In the genomic region with DNA sequence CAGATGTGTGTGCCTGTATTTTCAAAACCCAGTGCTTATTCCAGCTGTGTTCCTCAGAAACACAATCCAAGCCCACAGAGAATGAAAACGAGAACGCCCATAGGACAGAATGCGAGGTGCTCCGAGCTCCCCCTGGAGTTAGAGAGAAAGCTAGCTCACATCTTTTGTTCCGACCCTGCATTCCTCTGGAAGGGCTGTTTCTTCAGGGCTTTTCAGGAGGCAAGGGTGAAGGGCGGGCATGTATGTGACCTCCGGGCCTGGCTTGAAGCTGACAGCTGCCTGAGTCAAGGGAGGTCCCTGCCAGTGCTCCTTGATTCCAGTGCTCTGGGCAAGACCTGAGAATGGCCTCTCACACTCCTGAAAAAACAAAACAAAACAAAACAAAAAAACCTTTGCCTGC, we compare ENCODE assay signal across 10 mouse cellular contexts.
DNase-seq lines count a peak whose midpoint lies in the region; ATAC-seq and TF ChIP-seq lines count a peak whose summit lies in the region.
"Had no signal": no experiment of that assay in that cellular context is flagged by ENCODE, and none has a peak within 500 bp of the region (broad histone marks: within the 10 kb centered on the region; RNA-seq: fewer than 3 reads in every experiment).

No protein-coding gene starts in this region.

- H3K27ac ChIP-seq in forebrain, embryonic 15.5 days (replicated peaks) = peak overlapping the region; percentile 84
- no peak overlapping the region for H3K27ac ChIP-seq in forebrain, embryonic 12.5 days
- no peak overlapping the region for H3K27ac ChIP-seq in lung, postnatal 0 days (ENCODE audit: low read length)
- no peak overlapping the region; the same call in 1 of the 2 replicates for H3K27ac ChIP-seq in hindbrain, postnatal 0 days
- no peak overlapping the region for H3K27ac ChIP-seq in liver, postnatal 0 days (ENCODE audit: low read depth)
- H3K27ac ChIP-seq: kidney, embryonic 15.5 days; midbrain, embryonic 12.5 days had no signal

- H3K4me1 ChIP-seq in forebrain, embryonic 15.5 days = peaks cover 26% of the 10 kb centered on the region
- peaks cover 4% of the 10 kb centered on the region for H3K4me1 ChIP-seq in forebrain, embryonic 12.5 days
- no peaks in the 10 kb centered on the region for H3K4me1 ChIP-seq in lung, postnatal 0 days (ENCODE audit: insufficient read depth, low read depth, low read length)
- H3K4me1 ChIP-seq in hindbrain, postnatal 0 days (ENCODE audit: insufficient read depth, low read length) = peaks cover 5% of the 10 kb centered on the region; the same call in 1 of the 2 replicates
- no peaks in the 10 kb centered on the region for H3K4me1 ChIP-seq in liver, postnatal 0 days (ENCODE audit: insufficient read depth)
- H3K4me1 ChIP-seq: kidney, embryonic 15.5 days had no signal

- 0 out of 2 replicates have a peak overlapping the region, but pooled peaks have one; percentile 7 for H3K4me2 ChIP-seq in forebrain, embryonic 15.5 days (replicated peaks)
- no peak overlapping the region for H3K4me2 ChIP-seq in forebrain, embryonic 12.5 days
- no peak overlapping the region for H3K4me2 ChIP-seq in lung, postnatal 0 days (replicated peaks; ENCODE audit: low read depth, low read length)
- no peak overlapping the region for H3K4me2 ChIP-seq in hindbrain, postnatal 0 days (ENCODE audit: low read depth, low read length)
- no peak overlapping the region for H3K4me2 ChIP-seq in liver, postnatal 0 days (ENCODE audit: low read depth, low read length)
- H3K4me2 ChIP-seq: kidney, embryonic 15.5 days; midbrain, embryonic 12.5 days had no signal

- TF ChIP-seq EP300 in lung, postnatal 0 days (IDR thresholded peaks at IDR 0.05) = no peak
- TF ChIP-seq EP300 in liver, postnatal 0 days (IDR thresholded peaks at IDR 0.05; ENCODE audit: low read depth) = no peak

- no peak overlapping the region for H3K9ac ChIP-seq in forebrain, embryonic 15.5 days (replicated peaks)
- no peak overlapping the region for H3K9ac ChIP-seq in forebrain, embryonic 12.5 days
- no peak overlapping the region for H3K9ac ChIP-seq in lung, postnatal 0 days (replicated peaks; ENCODE audit: low read depth)
- no peak overlapping the region for H3K9ac ChIP-seq in hindbrain, postnatal 0 days (replicated peaks; ENCODE audit: low read length)
- no peak overlapping the region for H3K9ac ChIP-seq in liver, postnatal 0 days (replicated peaks)
- H3K9ac ChIP-seq: kidney, embryonic 15.5 days; midbrain, embryonic 12.5 days had no signal

- peak; percentile 30 for TF ChIP-seq CTCF in lung, postnatal 0 days (IDR thresholded peaks at IDR 0.05)
- peak; percentile 21; the same call in 1 of the 2 replicates for TF ChIP-seq CTCF in hindbrain, postnatal 0 days (IDR thresholded peaks at IDR 0.05; ENCODE audit: low read depth)
- no peak for TF ChIP-seq CTCF in liver, postnatal 0 days (IDR thresholded peaks at IDR 0.05; ENCODE audit: low read depth)

- H3K9me3 ChIP-seq in forebrain, embryonic 15.5 days = no peaks in the 10 kb centered on the region
- H3K9me3 ChIP-seq in forebrain, embryonic 12.5 days = no peaks in the 10 kb centered on the region
- H3K9me3 ChIP-seq in lung, postnatal 0 days (ENCODE audit: low read length) = no peaks in the 10 kb centered on the region
- no peaks in the 10 kb centered on the region for H3K9me3 ChIP-seq in hindbrain, postnatal 0 days (ENCODE audit: low read length)
- no peaks in the 10 kb centered on the region for H3K9me3 ChIP-seq in liver, postnatal 0 days (ENCODE audit: low read length)
- H3K9me3 ChIP-seq: kidney, embryonic 15.5 days; midbrain, embryonic 12.5 days had no signal

- no peak for DNase-seq in lung, postnatal 0 days (ENCODE audit: low spot score)
- no peak for DNase-seq in lung, postnatal 36 days
- peak; percentile 75 for DNase-seq in ZHBTc4 (ENCODE audit: low read depth, low spot score)
- DNase-seq in hindbrain, postnatal 0 days (ENCODE audit: low spot score) = no peak
- no peak for DNase-seq in liver, postnatal 0 days
- DNase-seq: thymus, postnatal 25 days had no signal

- ATAC-seq in forebrain, embryonic 15.5 days (replicated peaks) = peak; percentile 21
- ATAC-seq in forebrain, embryonic 12.5 days (ENCODE audit: low FRiP score) = no peak
- no peak for ATAC-seq in lung, postnatal 0 days
- no peak for ATAC-seq in hindbrain, postnatal 0 days
- no peak for ATAC-seq in liver, postnatal 0 days

- no peaks in the 10 kb centered on the region for H3K27me3 ChIP-seq in forebrain, embryonic 15.5 days
- no peaks in the 10 kb centered on the region for H3K27me3 ChIP-seq in forebrain, embryonic 12.5 days
- no peaks in the 10 kb centered on the region for H3K27me3 ChIP-seq in lung, postnatal 0 days (replicated peaks; ENCODE audit: insufficient read depth, low read length)
- H3K27me3 ChIP-seq in hindbrain, postnatal 0 days (ENCODE audit: insufficient read depth, low read length) = no peaks in the 10 kb centered on the region
- no peaks in the 10 kb centered on the region for H3K27me3 ChIP-seq in liver, postnatal 0 days (ENCODE audit: insufficient read depth, low read length)
- H3K27me3 ChIP-seq: kidney, embryonic 15.5 days had no signal

- no peak overlapping the region for H3K4me3 ChIP-seq in forebrain, embryonic 15.5 days
- H3K4me3 ChIP-seq in forebrain, embryonic 12.5 days (replicated peaks) = no peak overlapping the region
- no peak overlapping the region for H3K4me3 ChIP-seq in lung, postnatal 0 days (ENCODE audit: low read depth, low read length)
- no peak overlapping the region for H3K4me3 ChIP-seq in hindbrain, postnatal 0 days (ENCODE audit: low read length)
- no peak overlapping the region for H3K4me3 ChIP-seq in liver, postnatal 0 days (ENCODE audit: low read depth, low read length)
- H3K4me3 ChIP-seq: kidney, embryonic 15.5 days; midbrain, embryonic 12.5 days had no signal

- 11% methylated on average over 7 of the region's 7 CpGs for WGBS in forebrain, embryonic 15.5 days
- 18% methylated on average over 7 of the region's 7 CpGs for WGBS in forebrain, embryonic 12.5 days
- WGBS in lung, postnatal 0 days = 57% methylated on average over 7 of the region's 7 CpGs
- WGBS in hindbrain, postnatal 0 days = 26% methylated on average over 7 of the region's 7 CpGs
- WGBS in liver, postnatal 0 days (ENCODE audit: insufficient replicate concordance) = 58% methylated on average over 7 of the region's 7 CpGs

- no peaks in the 10 kb centered on the region for H3K36me3 ChIP-seq in forebrain, embryonic 15.5 days
- no peaks in the 10 kb centered on the region for H3K36me3 ChIP-seq in forebrain, embryonic 12.5 days (replicated peaks)
- H3K36me3 ChIP-seq in lung, postnatal 0 days (ENCODE audit: insufficient read depth, low read length) = no peaks in the 10 kb centered on the region
- no peaks in the 10 kb centered on the region for H3K36me3 ChIP-seq in hindbrain, postnatal 0 days (ENCODE audit: insufficient read depth, low read length)
- H3K36me3 ChIP-seq in liver, postnatal 0 days (replicated peaks; ENCODE audit: insufficient read depth, low read length) = no peaks in the 10 kb centered on the region
- H3K36me3 ChIP-seq: kidney, embryonic 15.5 days; midbrain, embryonic 12.5 days had no signal
